Mouse (Mus musculus) erythroblast, embryonic 14.5 days (primary cell): ENCODE measurements around the gene Ldhd. TPM values are rescaled to one million over a fixed set of nuclear protein-coding genes. Genes with fewer than 3 reads are reported as not detected.
"Not testable (repeated sequence)": the region's sequence is repeated elsewhere in the genome, so short reads cannot be mapped to it uniquely, and the experiment has no call there.

ENCODE experiments used
- H3K27me3 ChIP-seq: 2 replicates; pipeline ENCODE4 v1.6.1; 2012; ENCODE audit warnings: inconsistent platforms; ENCODE audit not compliant: control insufficient read depth
- H3K36me3 ChIP-seq: 2 replicates; pipeline ENCODE4 v1.6.1; 2012; ENCODE audit warnings: mild to moderate bottlenecking, inconsistent platforms; ENCODE audit not compliant: control insufficient read depth
- H3K4me1 ChIP-seq: 2 replicates; pipeline ENCODE4 v1.6.1; 2012; ENCODE audit warnings: inconsistent platforms; ENCODE audit not compliant: control insufficient read depth
- H3K4me3 ChIP-seq: replicated peaks from 2 replicates; pipeline ENCODE3; 2012; ENCODE audit warnings: moderate library complexity, mild to moderate bottlenecking, inconsistent platforms
- H3K9me3 ChIP-seq: 2 replicates; pipeline ENCODE4 v1.6.1; 2012; ENCODE audit warnings: low read length, inconsistent platforms, mixed read lengths; ENCODE audit not compliant: control insufficient read depth
- GATA1 ChIP-seq: IDR thresholded peaks from 2 replicates; pipeline ENCODE4 v1.6.1; 2012; ENCODE audit warnings: low read length, inconsistent platforms, mixed read lengths
- TAL1 ChIP-seq: IDR thresholded peaks from 3 replicates; pipeline ENCODE4 v1.6.1; 2012; ENCODE audit warnings: low read length, inconsistent platforms, mixed read lengths
- polyA plus RNA-seq: library from polyadenylated mRNA; stranded (reverse); fragments of >175 nt; gene quantifications from 2 replicates; pipeline ENCODE4 v1.2.3, GENCODE M21; 2012

Gene Ldhd
- polyA plus RNA-seq, 1 experiment, result not detected

DNA sequence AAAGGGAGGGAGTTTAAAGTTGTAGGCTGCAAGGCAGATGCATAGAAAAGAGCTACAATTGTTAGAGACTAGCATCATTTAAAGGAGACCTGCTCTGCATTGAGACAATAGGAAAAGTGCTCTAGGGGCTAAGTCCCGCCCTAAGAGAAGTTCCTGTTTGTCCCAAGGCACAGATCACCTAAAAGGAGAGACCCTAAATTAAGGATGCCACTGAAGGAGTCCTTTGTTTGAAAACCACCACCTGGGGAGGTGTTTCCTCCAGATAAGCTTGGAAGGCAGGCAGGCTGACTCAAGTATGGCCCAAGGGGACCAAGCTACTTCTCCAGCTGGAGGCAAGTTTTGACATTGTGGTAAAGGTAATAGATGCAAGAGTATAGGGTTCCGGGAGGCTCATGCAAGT lies 18.7 kb upstream of the Ldhd start:
- Histone ChIP-seq H3K27me3 (no peaks in the 10 kb centered on the region), H3K9me3 (no peaks in the 10 kb centered on the region), H3K4me3 (no peak overlapping the region), H3K4me1 (peaks cover 18% of the 10 kb centered on the region), H3K36me3 (no peaks in the 10 kb centered on the region)
- TF ChIP-seq GATA1 (no peak), TAL1 (no peak)

DNA sequence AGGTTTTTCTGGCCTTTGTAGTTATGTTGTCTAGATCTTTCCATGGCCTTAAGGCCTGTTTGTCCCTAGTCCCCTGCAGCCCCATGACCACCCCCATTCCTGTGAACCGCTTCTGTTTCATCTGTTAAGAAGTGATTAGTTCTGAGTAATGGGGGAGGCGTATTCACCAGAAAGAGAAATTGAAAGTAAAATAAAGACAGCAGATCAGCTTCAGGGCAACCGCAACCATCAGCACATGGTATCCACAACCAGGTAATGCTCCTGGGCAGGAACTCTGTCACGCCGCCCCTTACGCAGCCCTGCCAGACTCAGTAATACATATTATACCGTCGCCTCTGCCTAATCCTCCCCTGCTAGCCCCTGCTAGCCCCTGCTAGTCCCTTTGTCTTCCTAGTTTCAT lies 15.5 kb upstream of the Ldhd start:
- H3K36me3 ChIP-seq, result no peaks in the 10 kb centered on the region
- no peak overlapping the region for H3K4me3 ChIP-seq
- TF ChIP-seq GATA1, result no peak
- TF ChIP-seq TAL1, result no peak
- no peaks in the 10 kb centered on the region for H3K9me3 ChIP-seq
- H3K4me1 ChIP-seq, result peaks cover 35% of the 10 kb centered on the region
- H3K27me3 ChIP-seq, result no peaks in the 10 kb centered on the region; the same call in 1 of the 2 replicates

- H3K27me3 ChIP-seq, result not testable (repeated sequence)
- peaks cover 35% of the 10 kb centered on the region for H3K4me1 ChIP-seq
Observed at GRCm38 (mm10) chr8:111644286-111645051, 14.3 kb upstream of the Ldhd start.

DNA sequence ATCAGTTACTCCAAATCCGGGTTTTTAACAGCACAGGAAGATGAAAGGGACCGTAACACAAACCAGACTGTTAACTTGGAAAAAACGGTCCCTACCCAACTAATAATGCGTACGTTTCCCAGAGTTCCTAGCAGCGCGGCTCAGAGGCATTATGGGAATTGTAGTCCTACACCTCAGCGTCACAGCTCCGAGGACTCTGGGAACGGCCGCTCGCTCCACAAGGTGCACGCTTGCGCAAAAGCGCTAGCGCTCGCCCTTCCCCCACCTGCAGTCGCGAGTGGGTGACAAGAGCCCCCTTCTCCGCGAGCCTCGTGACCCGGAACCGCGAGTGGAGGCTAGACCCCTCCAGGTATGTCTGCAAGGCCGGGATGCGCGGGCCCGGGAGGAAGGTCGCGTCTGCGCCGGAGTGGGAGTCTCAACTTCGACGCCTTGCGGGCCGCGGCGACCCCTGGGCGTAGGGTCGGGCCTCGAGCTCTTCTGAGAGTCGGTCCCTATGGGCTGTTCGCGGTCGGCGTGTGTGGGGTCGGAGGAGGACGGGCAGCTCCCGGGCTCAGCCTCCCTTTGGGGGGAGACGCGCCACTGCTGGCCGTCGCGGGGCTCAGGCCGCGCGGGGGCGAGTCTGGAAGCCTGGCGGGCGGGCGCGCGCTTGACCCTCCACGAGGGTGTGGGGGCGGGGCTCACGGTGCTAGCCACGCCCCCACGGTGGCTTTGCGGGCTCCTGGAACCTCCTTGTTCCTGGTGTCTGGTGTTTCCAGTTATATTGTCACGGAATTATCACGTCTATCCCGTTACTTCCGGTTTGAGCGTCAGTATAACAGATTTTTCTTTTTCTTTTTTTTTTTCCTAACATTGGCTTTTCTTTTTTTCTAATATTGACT lies 13.3 kb upstream of the Ldhd start, which contains the start of gene Zfp1:
TSS of gene Zfp1 (plus strand) at position 138 of the 878 bp plus-strand sequence.
- peak within 1 kb of the TSS; percentile 93 for H3K4me3 ChIP-seq
- TF ChIP-seq TAL1 (no peak), GATA1 (no peak)
- no peaks in the 10 kb centered on the region for H3K36me3 ChIP-seq
- no peaks in the 10 kb centered on the region; the same call in 1 of the 2 replicates for H3K27me3 ChIP-seq
- no peaks in the 10 kb centered on the region for H3K9me3 ChIP-seq
- peaks cover 31% of the 10 kb centered on the region for H3K4me1 ChIP-seq

More at GRCm38 (mm10) chr8:111644286-111645051, 14.3 kb upstream of the Ldhd start:
- not testable (repeated sequence) for H3K9me3 ChIP-seq, H3K36me3 ChIP-seq
- peak overlapping the region; percentile 93 for H3K4me3 ChIP-seq

- H3K4me3 ChIP-seq, result peak overlapping the region; percentile 93
- no peaks in the 10 kb centered on the region for H3K36me3 ChIP-seq
- H3K4me1 ChIP-seq, result peaks cover 32% of the 10 kb centered on the region
- no peaks in the 10 kb centered on the region for H3K9me3 ChIP-seq
- no peaks in the 10 kb centered on the region; the same call in 1 of the 2 replicates for H3K27me3 ChIP-seq
- no peak for TF ChIP-seq GATA1
- TF ChIP-seq TAL1, result no peak
Observed at GRCm38 (mm10) chr8:111642939-111643263, 12.7 kb upstream of the Ldhd start.

DNA sequence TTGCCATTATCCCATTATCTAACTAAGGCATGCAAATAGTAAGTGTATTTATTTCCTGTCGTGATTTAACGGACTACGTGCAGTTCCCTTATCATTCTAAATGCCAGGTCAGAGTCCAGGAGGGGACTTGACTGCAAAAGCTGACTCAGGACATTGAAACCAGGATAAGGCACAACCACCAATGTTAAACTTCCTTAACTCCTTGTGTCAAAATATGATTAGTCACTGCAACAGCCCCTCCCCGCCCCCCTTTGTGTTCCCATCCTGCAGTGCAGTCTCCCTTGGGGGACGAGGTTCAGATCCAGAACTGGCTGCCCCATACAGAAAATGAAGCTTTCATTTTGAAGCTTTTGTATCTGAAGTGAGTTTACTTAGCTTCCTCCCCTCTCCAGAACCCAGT lies 12.3 kb upstream of the Ldhd start:
- no peaks in the 10 kb centered on the region for H3K9me3 ChIP-seq
- H3K36me3 ChIP-seq, result no peaks in the 10 kb centered on the region
- H3K27me3 ChIP-seq, result no peaks in the 10 kb centered on the region; the same call in 1 of the 2 replicates
- peaks cover 32% of the 10 kb centered on the region for H3K4me1 ChIP-seq
- no peak for TF ChIP-seq TAL1
- TF ChIP-seq GATA1, result no peak
- peak overlapping the region; percentile 93 for H3K4me3 ChIP-seq

DNA sequence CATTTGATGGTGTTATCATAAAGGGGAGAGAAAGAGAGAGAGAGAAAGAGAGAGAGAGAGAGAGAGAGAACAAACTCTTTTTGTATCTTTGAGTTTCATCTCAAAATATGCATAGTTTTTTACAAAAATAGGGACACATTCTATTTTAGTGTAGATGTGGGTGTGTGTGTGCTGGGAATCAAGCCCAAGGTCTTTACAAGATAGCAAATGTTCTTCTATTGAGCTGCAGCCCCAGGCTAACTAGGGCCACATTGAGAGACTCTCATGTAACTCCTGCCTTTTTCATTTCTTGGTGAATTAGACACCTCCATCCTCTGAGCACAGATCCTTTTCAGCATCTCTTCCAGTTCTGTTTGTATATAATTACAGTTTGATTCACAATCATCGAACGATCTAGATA lies 10.9 kb upstream of the Ldhd start:
- Histone ChIP-seq H3K27me3 (no peaks in the 10 kb centered on the region; the same call in 1 of the 2 replicates), H3K4me1 (peaks cover 32% of the 10 kb centered on the region), H3K36me3 (no peaks in the 10 kb centered on the region)

DNA sequence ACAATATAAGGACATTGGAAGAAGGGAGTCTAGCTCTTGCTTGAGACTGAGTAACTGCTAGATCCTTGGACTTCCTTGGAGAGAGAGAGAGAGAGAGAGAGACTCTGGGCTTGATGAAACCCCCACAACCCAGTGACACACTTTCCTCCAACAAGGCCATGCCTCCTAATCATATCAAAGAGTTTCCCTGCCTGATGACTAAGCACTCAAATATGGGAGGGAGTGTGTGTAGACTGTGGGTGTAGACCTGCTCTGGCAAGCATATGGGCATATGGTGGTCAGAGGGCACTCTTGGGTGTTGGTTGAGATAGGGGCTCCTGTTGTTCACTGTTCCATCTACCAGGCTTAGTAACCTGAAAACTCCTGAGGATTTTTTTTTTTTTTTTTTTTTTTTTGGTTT lies 7.9 kb upstream of the Ldhd start:
- Histone ChIP-seq H3K36me3 (no peaks in the 10 kb centered on the region), H3K4me1 (peaks cover 14% of the 10 kb centered on the region), H3K27me3 (no peaks in the 10 kb centered on the region; the same call in 1 of the 2 replicates), H3K4me3 (no peak overlapping the region), H3K9me3 (peaks cover 3% of the 10 kb centered on the region)
- TF ChIP-seq GATA1, result no peak
- TF ChIP-seq TAL1, result no peak

More for the DNA sequence above, 10.9 kb upstream of the Ldhd start:
- no peaks in the 10 kb centered on the region for H3K9me3 ChIP-seq
- TF ChIP-seq TAL1 (no peak), GATA1 (no peak)
- H3K4me3 ChIP-seq, result no peak overlapping the region

DNA sequence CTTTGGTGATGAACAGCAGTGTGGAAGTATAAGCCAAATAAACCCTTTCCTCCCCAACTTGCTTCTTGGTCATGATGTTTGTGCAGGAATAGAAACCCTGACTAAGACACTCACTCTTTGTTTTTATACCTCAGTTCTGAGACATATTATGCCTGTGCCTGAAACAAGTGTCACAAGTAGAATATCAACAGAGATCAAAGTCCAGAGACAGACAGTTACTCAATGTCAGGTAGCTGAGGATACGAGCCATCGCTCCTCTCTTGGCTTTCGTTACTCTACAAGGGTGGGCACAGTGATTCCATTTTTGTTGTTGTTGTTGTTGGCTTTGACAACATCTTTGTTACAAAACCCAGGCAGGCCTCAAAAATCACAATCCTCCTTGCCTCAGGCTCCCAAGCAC lies 2.8 kb upstream of the Ldhd start:
- peaks cover 7% of the 10 kb centered on the region for H3K4me1 ChIP-seq
- no peak overlapping the region for H3K4me3 ChIP-seq
- peaks cover 3% of the 10 kb centered on the region for H3K9me3 ChIP-seq
- H3K36me3 ChIP-seq, result no peaks in the 10 kb centered on the region
- no peak for TF ChIP-seq GATA1
- no peak for TF ChIP-seq TAL1
- no peaks in the 10 kb centered on the region for H3K27me3 ChIP-seq
